Mouse (Mus musculus) myocyte (in vitro differentiated cells): Measurements from ENCODE around the gene Cracr2a.

ENCODE experiments used
- CEBPB ChIP-seq: IDR thresholded peaks from 2 replicates; pipeline ENCODE4 v1.6.1; 2011; ENCODE audit warnings: mild to moderate bottlenecking, moderate library complexity; ENCODE audit not compliant: poor library complexity, insufficient read depth, severe bottlenecking
- MAX ChIP-seq: IDR thresholded peaks from one replicate; pipeline ENCODE4 v1.6.1; 2011; ENCODE audit warnings: low read depth, mild to moderate bottlenecking, control low read depth
- MYOG ChIP-seq, 3 experiments: IDR thresholded peaks; one replicate each; pipeline ENCODE4 v1.6.1; 2011; ENCODE audit warnings: control low read depth in 2 of 3, low read depth in 2 of 3, mild to moderate bottlenecking in 2 of 3; ENCODE audit not compliant: insufficient read length in 2 of 3, control insufficient read depth in 1 of 3, insufficient read depth in 1 of 3
- POLR2A ChIP-seq: IDR thresholded peaks from one replicate; pipeline ENCODE4 v1.6.1; 2011; ENCODE audit warnings: low read depth, mild to moderate bottlenecking, control low read depth, moderate library complexity; ENCODE audit not compliant: insufficient read length
- POLR2AphosphoS2 ChIP-seq: IDR thresholded peaks from one replicate; pipeline ENCODE4 v1.6.1; 2011; ENCODE audit warnings: low read depth, control low read depth; ENCODE audit not compliant: insufficient read length
- TCF12 ChIP-seq: IDR thresholded peaks from one replicate; pipeline ENCODE4 v1.6.1; 2011; ENCODE audit warnings: mild to moderate bottlenecking, control low read depth; ENCODE audit not compliant: poor library complexity, insufficient read depth, severe bottlenecking
- USF1 ChIP-seq: IDR thresholded peaks from one replicate; pipeline ENCODE4 v1.6.1; 2011; ENCODE audit warnings: low read depth, mild to moderate bottlenecking, control low read depth, moderate library complexity

GRCm38 (mm10) chr6:127723126-127723525 is 162.0 kb downstream of the Cracr2a start:
- no peak for TF ChIP-seq MYOG (IDR thresholded peaks at IDR 0.05; ENCODE audit: control insufficient read depth in 1 of 3, insufficient read depth in 1 of 3, insufficient read length in 2 of 3, low read depth in 2 of 3)
- no peak for TF ChIP-seq USF1
- no peak for TF ChIP-seq TCF12
- no peak for TF ChIP-seq POLR2A
- no peak for TF ChIP-seq CEBPB
- TF ChIP-seq POLR2AphosphoS2 = no peak
- TF ChIP-seq MAX = no peak
